Mouse (Mus musculus) effector memory CD4-positive, alpha-beta T cell, adult 5 months (primary cell): ENCODE results near the gene Tmem119. TPM values are rescaled to one million over a fixed set of nuclear protein-coding genes. Genes with fewer than 3 reads are reported as not detected.

Experiments
- polyA plus RNA-seq: library from polyadenylated mRNA; unstranded; fragments of 100-300 nt; shearing (Covaris generic); gene quantifications from one replicate; pipeline ENCODE4 v1.2.1, GENCODE M21; 2017

Gene Tmem119
- polyA plus RNA-seq = not detected

DNA sequence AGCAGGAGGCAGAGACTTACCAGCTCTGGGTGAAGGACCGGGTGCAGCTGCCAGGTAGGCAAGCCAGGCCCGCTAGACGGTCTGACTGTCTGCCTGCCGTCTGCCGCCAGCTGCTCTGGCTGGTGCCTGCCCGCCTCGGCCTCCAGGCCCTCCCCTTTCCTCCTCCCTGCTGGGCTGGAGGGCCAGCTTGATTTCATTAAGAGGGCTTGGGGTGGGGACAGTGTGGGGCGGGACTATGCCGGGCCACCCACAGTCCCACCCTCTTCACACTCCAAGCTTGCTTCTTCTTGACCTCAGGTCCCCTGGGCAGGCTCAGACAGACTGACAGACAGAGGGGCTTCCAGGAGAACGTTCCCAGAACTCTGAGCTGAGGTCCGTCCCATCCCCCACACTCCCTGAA lies at the start of gene Tmem119:
TSS of gene Tmem119 (minus strand) at position 237 of the 400 bp plus-strand sequence.

DNA sequence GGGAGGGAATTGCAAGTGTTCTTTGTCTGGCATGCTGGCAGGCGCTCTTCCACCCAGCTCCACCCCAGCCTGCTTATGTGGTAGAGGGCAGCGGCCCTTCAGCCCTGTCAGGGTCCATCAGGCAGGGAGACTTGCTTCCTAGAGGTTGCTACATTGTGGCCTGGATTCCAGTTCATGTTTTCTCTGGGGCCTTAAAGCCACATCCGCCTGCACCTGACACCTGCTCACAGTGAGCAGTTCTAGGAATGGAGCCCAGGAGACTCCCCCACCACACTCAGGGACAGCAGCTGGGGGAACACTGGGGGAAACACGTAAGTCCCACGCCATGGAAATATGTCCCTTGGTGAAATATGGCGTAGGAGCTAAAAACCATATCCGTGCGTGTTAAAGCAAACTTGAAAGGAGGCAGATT lies 32.2 kb upstream of the Tmem119 start, which contains the start of gene Selplg:
TSS of gene Selplg (minus strand) at position 155 of the 412 bp plus-strand sequence.

DNA sequence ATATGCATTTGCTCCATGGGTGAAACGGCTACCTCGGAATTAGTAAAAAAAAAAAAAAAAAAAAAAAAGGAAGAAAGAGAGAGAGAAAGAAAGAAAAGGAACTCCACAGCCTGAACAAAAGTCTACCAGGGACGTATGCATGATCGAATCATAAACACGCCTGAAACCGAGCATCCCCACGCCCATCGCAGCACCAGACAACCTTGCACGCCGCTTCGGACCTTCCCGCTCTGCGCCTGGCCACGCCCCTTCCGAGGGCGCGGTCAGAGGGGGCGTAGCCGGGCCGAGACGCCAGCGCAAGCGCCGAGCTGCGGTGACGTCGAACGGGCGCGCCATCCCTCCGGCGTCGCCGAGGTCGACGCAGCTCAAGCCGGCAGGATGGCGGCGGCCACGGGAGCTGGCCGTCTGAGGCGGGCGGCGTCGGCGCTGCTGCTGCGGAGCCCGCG lies 27.8 kb downstream of the Tmem119 start, which contains the start of the genes Sart3 and Iscu:
TSS of gene Sart3 (minus strand) at position 61 of the 446 bp plus-strand sequence.
TSS of gene Iscu (plus strand) at position 299 of the 446 bp plus-strand sequence.

Other genes starting within 250 kb of the Tmem119 start
- gene Cmklr1, start 150.1 kb downstream of the Tmem119 start, polyA plus RNA-seq = not detected
- gene 1700069L16Rik, start 75.7 kb downstream of the Tmem119 start, polyA plus RNA-seq = not detected
- 5.0 TPM for gene Ficd, start 64.7 kb downstream of the Tmem119 start, polyA plus RNA-seq
- 61.7 TPM for gene Sart3, start 28.0 kb downstream of the Tmem119 start, polyA plus RNA-seq
- 92.7 TPM for gene Iscu, start 27.8 kb downstream of the Tmem119 start, polyA plus RNA-seq
- 886 TPM for gene Selplg, start 32.1 kb upstream of the Tmem119 start, polyA plus RNA-seq
- 83.8 TPM for gene Coro1c, start 108.2 kb upstream of the Tmem119 start, polyA plus RNA-seq
- 31.8 TPM for gene Ssh1, start 193.4 kb upstream of the Tmem119 start, polyA plus RNA-seq
- not detected for gene Dao, start 203.2 kb upstream of the Tmem119 start, polyA plus RNA-seq